In genomic region chr4:134372294-134372747, GRCm38 (mm10) we compare ENCODE assay signal across 8 mouse cellular contexts. TPM values are rescaled to one million over a fixed set of nuclear protein-coding genes. Genes with fewer than 3 reads are reported as not detected.
DNase-seq lines count a peak whose midpoint lies in the region; ATAC-seq lines count a peak whose summit lies in the region.

No protein-coding gene starts in this region.

- H3K4me3 ChIP-seq in forebrain, embryonic 11.5 days (ENCODE audit: low read depth, low read length), result peak overlapping the region; percentile 34
- peak overlapping the region; percentile 61 for H3K4me3 ChIP-seq in heart, embryonic 15.5 days
- peak overlapping the region; percentile 46 for H3K4me3 ChIP-seq in liver, embryonic 15.5 days (replicated peaks)
- H3K4me3 ChIP-seq in neural tube, embryonic 12.5 days, result peak overlapping the region; percentile 46

- no peaks in the 10 kb centered on the region for H3K36me3 ChIP-seq in forebrain, embryonic 11.5 days (ENCODE audit: control insufficient read depth, insufficient read depth, low read length)
- H3K36me3 ChIP-seq in heart, embryonic 15.5 days, result no peaks in the 10 kb centered on the region
- H3K36me3 ChIP-seq in liver, embryonic 15.5 days (replicated peaks), result no peaks in the 10 kb centered on the region
- no peaks in the 10 kb centered on the region for H3K36me3 ChIP-seq in neural tube, embryonic 12.5 days

- 0% methylated on average over 16 of the region's 16 CpGs for WGBS in forebrain, embryonic 11.5 days
- 2% methylated on average over 16 of the region's 16 CpGs for WGBS in heart, embryonic 15.5 days
- under 1% methylated on average over 16 of the region's 16 CpGs for WGBS in liver, embryonic 15.5 days (ENCODE audit: insufficient replicate concordance)
- WGBS in neural tube, embryonic 12.5 days, result 1% methylated on average over 16 of the region's 16 CpGs

- no peak overlapping the region for H3K27ac ChIP-seq in forebrain, embryonic 11.5 days (ENCODE audit: low read depth, low read length)
- peak overlapping the region; percentile 26; the same call in 1 of the 2 replicates for H3K27ac ChIP-seq in heart, embryonic 15.5 days
- no peak overlapping the region for H3K27ac ChIP-seq in liver, embryonic 15.5 days (replicated peaks)
- H3K27ac ChIP-seq in neural tube, embryonic 12.5 days, result no peak overlapping the region

- H3K9me3 ChIP-seq in forebrain, embryonic 11.5 days (ENCODE audit: control insufficient read depth, low read length), result no peaks in the 10 kb centered on the region
- H3K9me3 ChIP-seq in heart, embryonic 15.5 days (replicated peaks), result no peaks in the 10 kb centered on the region
- H3K9me3 ChIP-seq in liver, embryonic 15.5 days (replicated peaks), result no peaks in the 10 kb centered on the region
- no peaks in the 10 kb centered on the region for H3K9me3 ChIP-seq in neural tube, embryonic 12.5 days

- ATAC-seq in CD4-positive, CD25-positive, alpha-beta regulatory T cell, adult 4 months, result peak; percentile 97
- peak; percentile 67 for ATAC-seq in forebrain, embryonic 11.5 days (replicated peaks; ENCODE audit: low FRiP score)
- peak; percentile 54 for ATAC-seq in heart, embryonic 15.5 days (replicated peaks; ENCODE audit: insufficient number of reproducible peaks, insufficient read depth, low FRiP score, low read depth)
- ATAC-seq in liver, embryonic 15.5 days (ENCODE audit: insufficient read depth), result no peak
- ATAC-seq in neural tube, embryonic 12.5 days (ENCODE audit: low FRiP score, low read depth), result peak; percentile 75

- peaks cover 7% of the 10 kb centered on the region for H3K4me1 ChIP-seq in forebrain, embryonic 11.5 days (replicated peaks; ENCODE audit: control insufficient read depth, insufficient read depth, low read length)
- H3K4me1 ChIP-seq in heart, embryonic 15.5 days (replicated peaks), result peaks cover 25% of the 10 kb centered on the region
- H3K4me1 ChIP-seq in liver, embryonic 15.5 days (replicated peaks), result peaks cover 21% of the 10 kb centered on the region
- peaks cover 17% of the 10 kb centered on the region for H3K4me1 ChIP-seq in neural tube, embryonic 12.5 days

- H3K9ac ChIP-seq in forebrain, embryonic 11.5 days (ENCODE audit: low read length), result 0 out of 2 replicates have a peak overlapping the region, but pooled peaks have one; percentile 4
- H3K9ac ChIP-seq in heart, embryonic 15.5 days, result peak overlapping the region; percentile 36; the same call in 1 of the 2 replicates
- no peak overlapping the region for H3K9ac ChIP-seq in liver, embryonic 15.5 days
- H3K9ac ChIP-seq in neural tube, embryonic 12.5 days, result peak overlapping the region; percentile 38; the same call in 1 of the 2 replicates

- peak overlapping the region; percentile 67 for H3K4me2 ChIP-seq in forebrain, embryonic 11.5 days (ENCODE audit: low read depth, low read length, severe bottlenecking)
- peak overlapping the region; percentile 92 for H3K4me2 ChIP-seq in heart, embryonic 15.5 days
- peak overlapping the region; percentile 70 for H3K4me2 ChIP-seq in liver, embryonic 15.5 days
- peak overlapping the region; percentile 94 for H3K4me2 ChIP-seq in neural tube, embryonic 12.5 days (replicated peaks)

- DNase-seq in brain, embryonic 18.5 days (ENCODE audit: low read depth, low spot score), result peak; percentile 57
- peak; percentile 83 for DNase-seq in forebrain, embryonic 11.5 days (ENCODE audit: low spot score)
- peak; percentile 87 for DNase-seq in kidney, postnatal 14 days
- peak; percentile 72 for DNase-seq in testis, postnatal 14 days (ENCODE audit: low spot score)

- H3K27me3 ChIP-seq in forebrain, embryonic 11.5 days (ENCODE audit: control insufficient read depth, insufficient read depth, low read length), result peaks cover 30% of the 10 kb centered on the region
- peaks cover 32% of the 10 kb centered on the region for H3K27me3 ChIP-seq in heart, embryonic 15.5 days
- peaks cover 67% of the 10 kb centered on the region for H3K27me3 ChIP-seq in liver, embryonic 15.5 days
- H3K27me3 ChIP-seq in neural tube, embryonic 12.5 days (replicated peaks), result peaks cover 40% of the 10 kb centered on the region

RNA-seq across cellular contexts. Expression of gene Extl1, which starts 11.3 kb away (rescaled TPM):
- 1 to 10 TPM; 2.2 to 2.3 TPM for polyA plus RNA-seq in CD4-positive, CD25-positive, alpha-beta regulatory T cell, adult 4 months (2017; shearing (Covaris generic))
- polyA plus RNA-seq in forebrain, embryonic 11.5 days (2014; fragmentation: Nextera tagmentation; extraction: Ambion mirVana), result 0.15 and 0.71 TPM in 2 replicates
- polyA plus RNA-seq in heart, embryonic 15.5 days (2015; fragmentation: Nextera tagmentation; extraction: Ambion mirVana), result 2.3 and 2.9 TPM in 2 replicates
- polyA plus RNA-seq in liver, embryonic 15.5 days (2015; fragmentation: Nextera tagmentation; extraction: Ambion mirVana), result 0.09 and 0.22 TPM in 2 replicates
- 0.40 and 0.53 TPM in 2 replicates for polyA plus RNA-seq in neural tube, embryonic 12.5 days (2016; fragmentation: Nextera tagmentation; extraction: Ambion mirVana)

RNA-seq across cellular contexts. Expression of gene Pafah2, which starts 23.8 kb away (rescaled TPM):
- 1 to 10 TPM in 1 of 2 experiments, under 1 TPM in 1; 0.30 to 2.4 TPM for polyA plus RNA-seq in CD4-positive, CD25-positive, alpha-beta regulatory T cell, adult 4 months (2017; shearing (Covaris generic))
- 7.2 and 8.8 TPM in 2 replicates for polyA plus RNA-seq in forebrain, embryonic 11.5 days (2014; fragmentation: Nextera tagmentation; extraction: Ambion mirVana)
- 10.3 and 10.6 TPM in 2 replicates for polyA plus RNA-seq in heart, embryonic 15.5 days (2015; fragmentation: Nextera tagmentation; extraction: Ambion mirVana)
- polyA plus RNA-seq in liver, embryonic 15.5 days (2015; fragmentation: Nextera tagmentation; extraction: Ambion mirVana), result 5.4 and 6.8 TPM in 2 replicates
- 8.1 and 8.5 TPM in 2 replicates for polyA plus RNA-seq in neural tube, embryonic 12.5 days (2016; fragmentation: Nextera tagmentation; extraction: Ambion mirVana)

RNA-seq across cellular contexts. Expression of gene Slc30a2, which starts 29.3 kb away (rescaled TPM):
- polyA plus RNA-seq in CD4-positive, CD25-positive, alpha-beta regulatory T cell, adult 4 months (2017; shearing (Covaris generic)), result under 1 TPM; 0.19 TPM
- polyA plus RNA-seq in forebrain, embryonic 11.5 days (2014; fragmentation: Nextera tagmentation; extraction: Ambion mirVana), result not detected in 2 replicates
- polyA plus RNA-seq in heart, embryonic 15.5 days (2015; fragmentation: Nextera tagmentation; extraction: Ambion mirVana), result 0.18 and 0.21 TPM in 2 replicates
- 0.06 TPM in 1 of 2 replicates, not detected in the other for polyA plus RNA-seq in liver, embryonic 15.5 days (2015; fragmentation: Nextera tagmentation; extraction: Ambion mirVana)
- polyA plus RNA-seq in neural tube, embryonic 12.5 days (2016; fragmentation: Nextera tagmentation; extraction: Ambion mirVana), result not detected in 2 replicates

RNA-seq across cellular contexts. Expression of gene Trim63, which starts 57.4 kb away (rescaled TPM):
- polyA plus RNA-seq in CD4-positive, CD25-positive, alpha-beta regulatory T cell, adult 4 months (2017; shearing (Covaris generic)), result not detected
- polyA plus RNA-seq in forebrain, embryonic 11.5 days (2014; fragmentation: Nextera tagmentation; extraction: Ambion mirVana), result 0.13 TPM in 1 of 2 replicates, not detected in the other
- 137 and 156 TPM in 2 replicates for polyA plus RNA-seq in heart, embryonic 15.5 days (2015; fragmentation: Nextera tagmentation; extraction: Ambion mirVana)
- 0.24 and 0.31 TPM in 2 replicates for polyA plus RNA-seq in liver, embryonic 15.5 days (2015; fragmentation: Nextera tagmentation; extraction: Ambion mirVana)
- 2.1 and 2.9 TPM in 2 replicates for polyA plus RNA-seq in neural tube, embryonic 12.5 days (2016; fragmentation: Nextera tagmentation; extraction: Ambion mirVana)
